Mouse (Mus musculus) lung, postnatal 0 days (tissue): ENCODE results near the gene Asb11.

ENCODE experiments used
- CTCF ChIP-seq: IDR thresholded peaks from 2 replicates; pipeline ENCODE4 v1.5.1; 2016; ENCODE audit warnings: antibody characterized with exemption, mild to moderate bottlenecking
- EP300 ChIP-seq: IDR thresholded peaks from 2 replicates; pipeline ENCODE4 v1.6.1; 2016; ENCODE audit warnings: antibody characterized with exemption, mild to moderate bottlenecking, control low read depth

GRCm38 (mm10) chrX:164430621-164431020 is 6.2 kb upstream of the Asb11 start:
- no peak for TF ChIP-seq EP300
- no peak for TF ChIP-seq CTCF
